Mouse (Mus musculus): ENCODE measurements around the gene Ltbr. TPM values are rescaled to one million over a fixed set of nuclear protein-coding genes. Genes with fewer than 3 reads are reported as not detected.

Ltbr gene
- polyA plus RNA-seq, 1 experiment = 10.8 TPM

GRCm38 (mm10) chr6:125346029-125346428 is 32.3 kb upstream of the Ltbr start:
- TF ChIP-seq CTCF (IDR thresholded peaks at IDR 0.05; ENCODE audit: extremely low read depth, insufficient read depth, low read length) (no peak), POLR2A (IDR thresholded peaks at IDR 0.05; ENCODE audit: extremely low read depth, insufficient read depth, low read length) (no peak)
- Histone ChIP-seq H3K4me3 (ENCODE audit: insufficient read depth, low read length) (no peak overlapping the region), H3K27ac (ENCODE audit: insufficient read depth, low read length) (no peak overlapping the region), H3K4me1 (ENCODE audit: control insufficient read depth, insufficient read depth, low read length) (no peaks in the 10 kb centered on the region)

DNA sequence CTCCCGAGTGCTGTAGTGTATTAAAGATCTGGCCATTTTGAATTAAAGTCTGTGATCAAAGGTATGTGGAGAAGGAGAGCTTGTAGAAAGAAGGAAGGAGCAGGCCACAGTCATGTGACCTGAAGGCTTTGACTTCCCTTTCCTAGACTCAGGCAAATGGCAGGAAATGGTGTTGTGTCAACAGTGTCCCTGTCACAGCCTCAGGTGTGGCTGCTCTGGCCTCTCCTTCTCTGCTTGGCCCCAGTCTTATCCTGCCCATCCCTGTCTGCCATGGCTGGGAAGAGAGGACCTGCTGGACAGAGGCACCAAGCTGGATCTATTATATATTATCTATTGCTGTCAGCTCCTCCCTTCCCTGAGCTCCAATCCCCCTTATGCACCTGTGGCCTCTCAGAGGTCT is 31.9 kb upstream of the Ltbr start:
- TF ChIP-seq POLR2A (IDR thresholded peaks at IDR 0.05; ENCODE audit: extremely low read depth, insufficient read depth, low read length) (no peak), CTCF (IDR thresholded peaks at IDR 0.05; ENCODE audit: extremely low read depth, insufficient read depth, low read length) (no peak)

DNA sequence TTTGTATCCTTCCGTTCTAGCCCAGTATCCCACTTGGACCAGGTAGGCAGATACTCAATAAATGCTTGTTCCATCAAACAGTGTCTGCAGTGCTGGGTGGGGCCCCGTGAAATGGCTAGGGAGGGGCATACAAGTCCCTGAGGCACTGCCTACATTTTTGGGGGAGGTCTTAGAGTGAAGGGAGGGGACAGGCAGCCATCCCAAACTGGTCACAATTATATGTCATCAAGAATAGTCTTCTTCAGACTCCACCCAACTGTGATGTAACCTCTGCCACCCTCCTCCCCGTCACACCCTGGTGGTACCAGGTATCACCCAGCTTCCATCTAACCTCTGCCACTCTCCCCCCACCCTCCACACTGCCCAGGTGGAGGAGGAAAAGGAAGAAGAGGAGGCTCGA is 31.2 kb upstream of the Ltbr start:
- H3K4me1 ChIP-seq (ENCODE audit: control insufficient read depth, insufficient read depth, low read length) = no peaks in the 10 kb centered on the region
- H3K4me3 ChIP-seq (ENCODE audit: insufficient read depth, low read length) = no peak overlapping the region
- H3K27ac ChIP-seq (ENCODE audit: insufficient read depth, low read length) = no peak overlapping the region
- TF ChIP-seq CTCF (IDR thresholded peaks at IDR 0.05; ENCODE audit: extremely low read depth, insufficient read depth, low read length) = no peak
- TF ChIP-seq POLR2A (IDR thresholded peaks at IDR 0.05; ENCODE audit: extremely low read depth, insufficient read depth, low read length) = no peak

More for the DNA sequence above, 31.9 kb upstream of the Ltbr start:
- no peak overlapping the region for H3K4me3 ChIP-seq (ENCODE audit: insufficient read depth, low read length)
- no peaks in the 10 kb centered on the region for H3K4me1 ChIP-seq (ENCODE audit: control insufficient read depth, insufficient read depth, low read length)
- no peak overlapping the region for H3K27ac ChIP-seq (ENCODE audit: insufficient read depth, low read length)

- TF ChIP-seq POLR2A (IDR thresholded peaks at IDR 0.05; ENCODE audit: extremely low read depth, insufficient read depth, low read length) (no peak), CTCF (IDR thresholded peaks at IDR 0.05; ENCODE audit: extremely low read depth, insufficient read depth, low read length) (no peak)
- no peak overlapping the region for H3K27ac ChIP-seq (ENCODE audit: insufficient read depth, low read length)
- H3K4me1 ChIP-seq (ENCODE audit: control insufficient read depth, insufficient read depth, low read length) = no peaks in the 10 kb centered on the region
- H3K4me3 ChIP-seq (ENCODE audit: insufficient read depth, low read length) = no peak overlapping the region
These were observed 30.4 kb upstream of the Ltbr start for GRCm38 (mm10) chr6:125344084-125344483.

- H3K4me1 ChIP-seq (ENCODE audit: control insufficient read depth, insufficient read depth, low read length) = no peaks in the 10 kb centered on the region
- no peak overlapping the region for H3K4me3 ChIP-seq (ENCODE audit: insufficient read depth, low read length)
- TF ChIP-seq POLR2A (IDR thresholded peaks at IDR 0.05; ENCODE audit: extremely low read depth, insufficient read depth, low read length) = no peak
- no peak for TF ChIP-seq CTCF (IDR thresholded peaks at IDR 0.05; ENCODE audit: extremely low read depth, insufficient read depth, low read length)
- H3K27ac ChIP-seq (ENCODE audit: insufficient read depth, low read length) = no peak overlapping the region
These were observed 28.5 kb upstream of the Ltbr start for GRCm38 (mm10) chr6:125342198-125342597.

DNA sequence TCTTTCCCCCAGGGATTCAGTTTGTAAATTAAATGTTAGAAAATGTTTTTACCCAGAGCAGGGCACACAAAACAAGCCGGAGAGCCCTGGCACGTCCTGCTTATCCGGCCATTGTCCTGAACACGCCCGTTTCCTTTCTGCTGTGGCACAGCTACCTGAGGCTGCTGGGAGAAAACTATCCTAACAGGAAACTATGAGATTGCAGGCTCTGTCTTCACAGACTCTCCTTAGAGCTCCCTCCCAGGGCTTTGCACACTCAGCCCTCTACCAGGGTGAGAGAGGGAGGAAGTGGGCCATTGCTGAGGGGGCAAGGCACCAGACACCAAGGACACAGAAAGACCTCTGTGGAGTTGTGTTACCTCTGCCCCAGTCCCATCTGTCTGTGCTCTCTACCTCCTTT is 26.6 kb upstream of the Ltbr start:
- Histone ChIP-seq H3K27ac (ENCODE audit: insufficient read depth, low read length) (no peak overlapping the region), H3K4me3 (ENCODE audit: insufficient read depth, low read length) (no peak overlapping the region), H3K4me1 (ENCODE audit: control insufficient read depth, insufficient read depth, low read length) (no peaks in the 10 kb centered on the region)
- TF ChIP-seq CTCF (IDR thresholded peaks at IDR 0.05; ENCODE audit: extremely low read depth, insufficient read depth, low read length) (no peak), POLR2A (IDR thresholded peaks at IDR 0.05; ENCODE audit: extremely low read depth, insufficient read depth, low read length) (no peak)

- Histone ChIP-seq H3K4me1 (ENCODE audit: control insufficient read depth, insufficient read depth, low read length) (no peaks in the 10 kb centered on the region), H3K27ac (ENCODE audit: insufficient read depth, low read length) (no peak overlapping the region), H3K4me3 (ENCODE audit: insufficient read depth, low read length) (no peak overlapping the region)
- TF ChIP-seq CTCF (IDR thresholded peaks at IDR 0.05; ENCODE audit: extremely low read depth, insufficient read depth, low read length) (no peak), POLR2A (IDR thresholded peaks at IDR 0.05; ENCODE audit: extremely low read depth, insufficient read depth, low read length) (no peak)
These were observed 25.3 kb upstream of the Ltbr start for GRCm38 (mm10) chr6:125338791-125339660.

DNA sequence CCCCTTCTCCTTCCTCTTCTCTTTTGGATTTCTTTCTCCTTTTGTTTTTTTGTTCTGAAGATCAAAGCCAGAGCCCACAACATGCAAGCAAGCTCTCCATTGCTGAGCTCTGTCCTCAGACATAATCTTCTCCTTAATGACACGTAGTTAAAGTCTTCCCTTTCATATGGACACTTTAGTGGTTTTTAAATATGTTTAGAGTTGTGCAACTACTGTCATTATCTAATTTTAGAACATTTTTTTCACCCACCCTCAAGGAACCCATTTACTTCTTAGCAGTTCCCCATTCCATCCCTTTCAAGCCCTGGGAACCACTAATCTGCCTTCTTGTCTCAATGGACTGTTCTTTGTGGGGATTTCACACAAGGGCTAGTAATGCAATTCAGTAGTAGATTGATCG is 20.7 kb upstream of the Ltbr start:
- no peak overlapping the region for H3K4me3 ChIP-seq (ENCODE audit: insufficient read depth, low read length)
- H3K27ac ChIP-seq (ENCODE audit: insufficient read depth, low read length) = no peak overlapping the region
- H3K4me1 ChIP-seq (ENCODE audit: control insufficient read depth, insufficient read depth, low read length) = no peaks in the 10 kb centered on the region
- no peak for TF ChIP-seq CTCF (IDR thresholded peaks at IDR 0.05; ENCODE audit: extremely low read depth, insufficient read depth, low read length)
- TF ChIP-seq POLR2A (IDR thresholded peaks at IDR 0.05; ENCODE audit: extremely low read depth, insufficient read depth, low read length) = no peak

GRCm38 (mm10) chr6:125333112-125333899 is 19.6 kb upstream of the Ltbr start:
- no peaks in the 10 kb centered on the region for H3K4me1 ChIP-seq (ENCODE audit: control insufficient read depth, insufficient read depth, low read length)
- H3K27ac ChIP-seq (ENCODE audit: insufficient read depth, low read length) = no peak overlapping the region
- H3K4me3 ChIP-seq (ENCODE audit: insufficient read depth, low read length) = no peak overlapping the region
- no peak for TF ChIP-seq POLR2A (IDR thresholded peaks at IDR 0.05; ENCODE audit: extremely low read depth, insufficient read depth, low read length)
- TF ChIP-seq CTCF (IDR thresholded peaks at IDR 0.05; ENCODE audit: extremely low read depth, insufficient read depth, low read length) = no peak

All from cortical plate, adult 2 months (tissue).